Mouse (Mus musculus): ENCODE measurements at regions not wholly inside any gene's neighbourhood (a gene's known extent, or its start where the extent isn't known, plus 50 kb on each side); places are given as distances from the start of the nearest gene placed in this dataset.
A peak's percentile ranks its signal among the peaks of the same experiment; 100 is the strongest.
"Not testable (repeated sequence)": the region's sequence is repeated elsewhere in the genome, so short reads cannot be mapped to it uniquely, and the experiment has no call there.

GRCm38 (mm10) chr6:24342056-24342455, 172.8 kb downstream of the Iqub start:
- no peaks in the 10 kb centered on the region for H3K9me3 ChIP-seq (ENCODE audit: control insufficient read depth, low read length)
- ATAC-seq (ENCODE audit: low FRiP score, low TSS enrichment), result no peak
- no peak overlapping the region for H3K9ac ChIP-seq (ENCODE audit: low read depth, low read length)
- no peak overlapping the region for H3K27ac ChIP-seq (ENCODE audit: low read depth, low read length)
- no peak overlapping the region for H3K4me3 ChIP-seq (ENCODE audit: low read length)
- no peaks in the 10 kb centered on the region for H3K36me3 ChIP-seq (ENCODE audit: control insufficient read depth, insufficient read depth, low read length)
- no peak overlapping the region for H3K4me2 ChIP-seq (replicated peaks; ENCODE audit: low read depth, low read length)
- no peaks in the 10 kb centered on the region for H3K4me1 ChIP-seq (ENCODE audit: control insufficient read depth, insufficient read depth, low read length)
- 89% methylated on average over 2 of the region's 2 CpGs for WGBS
- H3K27me3 ChIP-seq (ENCODE audit: control insufficient read depth, insufficient read depth, low read length), result no peaks in the 10 kb centered on the region

GRCm38 (mm10) chr6:24340107-24340506, 172.2 kb upstream of the Slc13a1 start:
- not testable (repeated sequence) for H3K4me2 ChIP-seq (replicated peaks; ENCODE audit: low read depth, low read length); H3K4me1 ChIP-seq (ENCODE audit: control insufficient read depth, insufficient read depth, low read length); H3K4me3 ChIP-seq (ENCODE audit: low read length); H3K36me3 ChIP-seq (ENCODE audit: control insufficient read depth, insufficient read depth, low read length); H3K9me3 ChIP-seq (ENCODE audit: control insufficient read depth, low read length); H3K27ac ChIP-seq (ENCODE audit: low read depth, low read length); H3K9ac ChIP-seq (ENCODE audit: low read depth, low read length); ATAC-seq (ENCODE audit: low FRiP score, low TSS enrichment); H3K27me3 ChIP-seq (ENCODE audit: control insufficient read depth, insufficient read depth, low read length)
- 61% methylated on average over 4 of the region's 4 CpGs for WGBS

GRCm38 (mm10) chr6:24325215-24325614, 157.3 kb upstream of the Slc13a1 start:
- Histone ChIP-seq H3K9ac (ENCODE audit: low read depth, low read length) (no peak overlapping the region), H3K4me3 (ENCODE audit: low read length) (no peak overlapping the region), H3K4me1 (ENCODE audit: control insufficient read depth, insufficient read depth, low read length) (no peaks in the 10 kb centered on the region), H3K27ac (ENCODE audit: low read depth, low read length) (no peak overlapping the region), H3K9me3 (ENCODE audit: control insufficient read depth, low read length) (no peaks in the 10 kb centered on the region), H3K27me3 (ENCODE audit: control insufficient read depth, insufficient read depth, low read length) (no peaks in the 10 kb centered on the region), H3K4me2 (replicated peaks; ENCODE audit: low read depth, low read length) (no peak overlapping the region), H3K36me3 (ENCODE audit: control insufficient read depth, insufficient read depth, low read length) (no peaks in the 10 kb centered on the region)
- ATAC-seq (ENCODE audit: low FRiP score, low TSS enrichment), result peak; percentile 28; the same call in 1 of the 2 replicates

GRCm38 (mm10) chr6:24324718-24325117, 156.8 kb upstream of the Slc13a1 start:
- Histone ChIP-seq H3K4me2 (replicated peaks; ENCODE audit: low read depth, low read length) (no peak overlapping the region), H3K9me3 (ENCODE audit: control insufficient read depth, low read length) (no peaks in the 10 kb centered on the region), H3K27me3 (ENCODE audit: control insufficient read depth, insufficient read depth, low read length) (no peaks in the 10 kb centered on the region), H3K9ac (ENCODE audit: low read depth, low read length) (no peak overlapping the region), H3K4me1 (ENCODE audit: control insufficient read depth, insufficient read depth, low read length) (no peaks in the 10 kb centered on the region), H3K36me3 (ENCODE audit: control insufficient read depth, insufficient read depth, low read length) (no peaks in the 10 kb centered on the region), H3K4me3 (ENCODE audit: low read length) (no peak overlapping the region), H3K27ac (ENCODE audit: low read depth, low read length) (no peak overlapping the region)
- WGBS, result 64% methylated on average over 3 of the region's 3 CpGs
- ATAC-seq (ENCODE audit: low FRiP score, low TSS enrichment), result no peak

- Histone ChIP-seq H3K27me3 (ENCODE audit: control insufficient read depth, insufficient read depth, low read length) (no peaks in the 10 kb centered on the region), H3K9ac (ENCODE audit: low read depth, low read length) (no peak overlapping the region), H3K4me2 (replicated peaks; ENCODE audit: low read depth, low read length) (no peak overlapping the region), H3K4me3 (ENCODE audit: low read length) (no peak overlapping the region), H3K9me3 (ENCODE audit: control insufficient read depth, low read length) (no peaks in the 10 kb centered on the region), H3K36me3 (ENCODE audit: control insufficient read depth, insufficient read depth, low read length) (no peaks in the 10 kb centered on the region), H3K27ac (ENCODE audit: low read depth, low read length) (no peak overlapping the region), H3K4me1 (ENCODE audit: control insufficient read depth, insufficient read depth, low read length) (no peaks in the 10 kb centered on the region)
- 78% methylated on average over 3 of the region's 3 CpGs for WGBS
- ATAC-seq (ENCODE audit: low FRiP score, low TSS enrichment), result no peak
Observed at GRCm38 (mm10) chr6:24322371-24322770, 154.5 kb upstream of the Slc13a1 start.

GRCm38 (mm10) chr6:24318862-24319261, 151.0 kb upstream of the Slc13a1 start:
- 12% methylated on average over 2 of the region's 2 CpGs for WGBS
- Histone ChIP-seq H3K4me1 (ENCODE audit: control insufficient read depth, insufficient read depth, low read length) (no peaks in the 10 kb centered on the region), H3K4me2 (replicated peaks; ENCODE audit: low read depth, low read length) (no peak overlapping the region), H3K27me3 (ENCODE audit: control insufficient read depth, insufficient read depth, low read length) (no peaks in the 10 kb centered on the region), H3K9me3 (ENCODE audit: control insufficient read depth, low read length) (no peaks in the 10 kb centered on the region), H3K27ac (ENCODE audit: low read depth, low read length) (no peak overlapping the region), H3K36me3 (ENCODE audit: control insufficient read depth, insufficient read depth, low read length) (no peaks in the 10 kb centered on the region), H3K4me3 (ENCODE audit: low read length) (no peak overlapping the region), H3K9ac (ENCODE audit: low read depth, low read length) (no peak overlapping the region)
- peak; percentile 71; the same call in 1 of the 2 replicates for ATAC-seq (ENCODE audit: low FRiP score, low TSS enrichment)

GRCm38 (mm10) chr6:24310675-24311074, 142.8 kb upstream of the Slc13a1 start:
- H3K27me3 ChIP-seq (ENCODE audit: control insufficient read depth, insufficient read depth, low read length), result no peaks in the 10 kb centered on the region
- WGBS, result 73% methylated on average over 2 of the region's 2 CpGs
- no peak overlapping the region for H3K4me3 ChIP-seq (ENCODE audit: low read length)
- H3K9ac ChIP-seq (ENCODE audit: low read depth, low read length), result no peak overlapping the region
- ATAC-seq (ENCODE audit: low FRiP score, low TSS enrichment), result no peak
- H3K9me3 ChIP-seq (ENCODE audit: control insufficient read depth, low read length), result no peaks in the 10 kb centered on the region
- H3K36me3 ChIP-seq (ENCODE audit: control insufficient read depth, insufficient read depth, low read length), result no peaks in the 10 kb centered on the region
- no peak overlapping the region for H3K4me2 ChIP-seq (replicated peaks; ENCODE audit: low read depth, low read length)
- no peaks in the 10 kb centered on the region for H3K4me1 ChIP-seq (ENCODE audit: control insufficient read depth, insufficient read depth, low read length)
- no peak overlapping the region for H3K27ac ChIP-seq (ENCODE audit: low read depth, low read length)

- no peaks in the 10 kb centered on the region for H3K27me3 ChIP-seq (ENCODE audit: control insufficient read depth, insufficient read depth, low read length)
- no peaks in the 10 kb centered on the region for H3K36me3 ChIP-seq (ENCODE audit: control insufficient read depth, insufficient read depth, low read length)
- H3K9ac ChIP-seq (ENCODE audit: low read depth, low read length), result no peak overlapping the region
- H3K27ac ChIP-seq (ENCODE audit: low read depth, low read length), result no peak overlapping the region
- H3K4me2 ChIP-seq (replicated peaks; ENCODE audit: low read depth, low read length), result no peak overlapping the region
- H3K9me3 ChIP-seq (ENCODE audit: control insufficient read depth, low read length), result no peaks in the 10 kb centered on the region
- ATAC-seq (ENCODE audit: low FRiP score, low TSS enrichment), result no peak
- H3K4me3 ChIP-seq (ENCODE audit: low read length), result no peak overlapping the region
- WGBS, result 89% methylated on average over 1 of the region's 1 CpGs
- H3K4me1 ChIP-seq (ENCODE audit: control insufficient read depth, insufficient read depth, low read length), result no peaks in the 10 kb centered on the region
Observed at GRCm38 (mm10) chr6:24309810-24310209, 141.9 kb upstream of the Slc13a1 start.

GRCm38 (mm10) chr6:24301681-24302080, 133.8 kb upstream of the Slc13a1 start:
- ATAC-seq (ENCODE audit: low FRiP score, low TSS enrichment), result no peak
- Histone ChIP-seq H3K4me2 (replicated peaks; ENCODE audit: low read depth, low read length) (no peak overlapping the region), H3K4me1 (ENCODE audit: control insufficient read depth, insufficient read depth, low read length) (no peaks in the 10 kb centered on the region), H3K27me3 (ENCODE audit: control insufficient read depth, insufficient read depth, low read length) (no peaks in the 10 kb centered on the region), H3K9me3 (ENCODE audit: control insufficient read depth, low read length) (no peaks in the 10 kb centered on the region), H3K36me3 (ENCODE audit: control insufficient read depth, insufficient read depth, low read length) (no peaks in the 10 kb centered on the region), H3K9ac (ENCODE audit: low read depth, low read length) (no peak overlapping the region), H3K4me3 (ENCODE audit: low read length) (no peak overlapping the region), H3K27ac (ENCODE audit: low read depth, low read length) (no peak overlapping the region)
- WGBS, result 86% methylated on average over 4 of the region's 4 CpGs

GRCm38 (mm10) chr6:24301146-24301545, 133.3 kb upstream of the Slc13a1 start:
- H3K4me3 ChIP-seq (ENCODE audit: low read length), result no peak overlapping the region
- H3K27me3 ChIP-seq (ENCODE audit: control insufficient read depth, insufficient read depth, low read length), result no peaks in the 10 kb centered on the region
- H3K4me1 ChIP-seq (ENCODE audit: control insufficient read depth, insufficient read depth, low read length), result no peaks in the 10 kb centered on the region
- H3K9ac ChIP-seq (ENCODE audit: low read depth, low read length), result no peak overlapping the region
- H3K4me2 ChIP-seq (replicated peaks; ENCODE audit: low read depth, low read length), result no peak overlapping the region
- H3K36me3 ChIP-seq (ENCODE audit: control insufficient read depth, insufficient read depth, low read length), result no peaks in the 10 kb centered on the region
- no peak overlapping the region for H3K27ac ChIP-seq (ENCODE audit: low read depth, low read length)
- WGBS, result 75% methylated on average over 2 of the region's 2 CpGs
- no peaks in the 10 kb centered on the region for H3K9me3 ChIP-seq (ENCODE audit: control insufficient read depth, low read length)
- no peak for ATAC-seq (ENCODE audit: low FRiP score, low TSS enrichment)

Measured in kidney, embryonic 14.5 days (tissue).